Mouse (Mus musculus) kidney, adult 2 months (tissue): ENCODE measurements around the gene Msi2.

Experiments
- CTCF ChIP-seq: fragments of 200-500 bp; conservative IDR thresholded peaks from 2 replicates; pipeline ENCODE4 v1.5.1; 2011; ENCODE audit warnings: low read depth, mild to moderate bottlenecking, control low read depth, low read length, moderate library complexity, mixed read lengths; ENCODE audit not compliant: insufficient read depth, insufficient read length
- POLR2A ChIP-seq: fragments of 200-500 bp; IDR thresholded peaks from one replicate; pipeline ENCODE4 v1.6.1; 2011; ENCODE audit warnings: low read depth, low read length, control low read depth

- no peak for TF ChIP-seq POLR2A
- no peak for TF ChIP-seq CTCF
Measured at GRCm38 (mm10) chr11:88583259-88583833, 135.0 kb downstream of the Msi2 start.
